Mouse (Mus musculus) megakaryocyte progenitor cell, adult 5-6 weeks (primary cell): ENCODE measurements around the gene Mtcp1. TPM values are rescaled to one million over a fixed set of nuclear protein-coding genes. Genes with fewer than 3 reads are reported as not detected.
A peak's percentile ranks its signal among the peaks of the same experiment; 100 is the strongest.

Source experiments
- ATAC-seq: replicated peaks from 2 replicates; pipeline ENCODE4 v1.8.0; 2016; ENCODE audit warnings: mild to moderate bottlenecking, moderate TSS enrichment, inconsistent platforms; ENCODE audit not compliant: poor library complexity
- total RNA-seq, 2 experiments: library from RNA; stranded (forward) in 1 of 2; stranded (reverse) in 1 of 2; fragments of 157-497, 149-512 nt in 1 of 2; fragments of 200-1000 nt in 1 of 2; gene quantifications; 2 replicates each; pipeline versions ENCODE4 v1.2.3 to v1.2.4; 2015 to 2017

Mtcp1 gene
- total RNA-seq (2015) (6.0 and 6.4 TPM in 2 replicates), total RNA-seq (2017) (6.9 and 8.0 TPM in 2 replicates)

DNA sequence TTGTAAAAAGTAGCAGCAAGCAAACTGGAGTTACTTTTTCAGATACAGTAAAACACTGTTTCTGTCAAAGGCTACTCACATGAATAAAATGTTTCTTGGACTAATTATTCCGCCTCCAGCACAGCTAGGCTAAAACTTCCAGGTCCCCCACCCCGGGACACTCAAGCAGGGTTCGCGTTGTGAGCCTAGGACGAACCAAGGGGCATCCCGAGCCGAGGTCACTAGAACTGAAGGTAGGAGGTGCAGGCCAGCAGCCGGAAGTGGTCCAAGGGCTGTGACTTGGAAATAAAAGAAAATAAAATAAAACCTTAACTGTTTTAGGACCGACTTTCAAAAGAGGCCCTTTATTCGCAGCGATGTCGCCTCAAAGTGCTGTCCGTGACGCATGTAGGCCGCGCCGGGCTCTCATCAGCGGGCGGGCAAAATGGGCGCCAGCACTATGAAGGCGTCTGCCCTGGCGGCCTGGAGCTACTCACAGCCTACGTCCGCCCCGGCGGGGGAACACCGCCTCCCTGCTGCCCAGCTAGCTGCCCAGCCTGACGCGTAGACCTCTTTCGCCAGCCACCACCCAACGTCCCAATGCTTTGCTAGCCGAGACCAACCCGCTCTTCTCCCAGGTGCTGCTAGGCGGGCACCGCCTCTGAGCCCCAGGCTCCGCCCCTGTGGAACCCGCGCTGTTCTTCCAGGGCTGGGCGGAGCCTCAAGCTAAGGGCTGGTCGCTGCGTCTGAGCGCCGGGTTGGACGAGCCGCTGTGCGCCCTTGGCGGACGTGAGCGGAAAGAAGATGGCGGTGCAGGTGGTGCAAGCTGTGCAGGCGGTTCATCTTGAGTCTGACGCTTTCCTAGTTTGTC is at the start of gene Mtcp1, which contains the start of the genes Cmc4 and Brcc3:
Mtcp1 (minus strand) TSS at position 653 of the 850 bp plus-strand sequence.
Cmc4 (minus strand) TSS at position 649 of the 850 bp plus-strand sequence.
Brcc3 (plus strand) TSS at position 693 of the 850 bp plus-strand sequence.
- ATAC-seq: peak; percentile 98

DNA sequence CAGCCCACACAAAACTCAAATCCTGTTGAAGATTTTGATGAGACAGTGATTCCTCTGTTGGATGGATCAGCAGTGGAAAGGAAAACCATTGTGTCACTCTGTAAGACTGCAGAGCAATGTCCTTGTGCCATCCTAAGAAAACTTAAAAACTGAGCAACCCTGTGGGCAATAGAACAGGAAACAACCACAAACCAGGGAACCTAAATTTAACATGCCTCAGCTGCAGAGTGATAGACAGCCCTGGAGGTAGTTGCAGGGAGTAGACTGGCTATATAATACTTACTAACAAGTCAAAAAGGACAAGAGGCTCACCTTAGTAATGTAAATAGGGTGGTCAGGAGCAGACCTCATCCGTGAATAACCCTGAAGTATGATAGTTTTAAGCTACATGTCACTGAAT is 38.2 kb upstream of the Mtcp1 start:
- no peak for ATAC-seq

DNA sequence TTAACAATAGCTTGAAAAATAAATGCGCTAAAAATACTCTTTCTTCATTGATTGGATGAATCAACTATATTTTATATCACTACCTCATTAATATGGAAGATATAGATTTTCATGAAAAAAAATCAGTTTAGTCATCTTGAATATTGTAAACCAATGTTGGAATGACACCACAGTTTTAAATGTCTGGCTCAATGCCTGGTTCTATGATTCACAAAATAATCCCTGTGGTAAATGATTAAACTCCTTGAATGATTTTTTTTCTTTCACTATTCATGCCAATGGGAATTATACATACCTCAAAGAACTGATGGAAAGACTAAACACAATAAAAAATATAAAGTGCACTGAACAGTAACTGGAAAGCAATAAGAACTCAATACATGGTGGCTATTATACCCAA is 6.7 kb downstream of the Mtcp1 start:
- ATAC-seq: no peak

- ATAC-seq: no peak
Observed at GRCm38 (mm10) chrX:75403350-75403749, 13.0 kb downstream of the Mtcp1 start.

GRCm38 (mm10) chrX:75402668-75403067 is 13.7 kb downstream of the Mtcp1 start:
- peak; percentile 92 for ATAC-seq

DNA sequence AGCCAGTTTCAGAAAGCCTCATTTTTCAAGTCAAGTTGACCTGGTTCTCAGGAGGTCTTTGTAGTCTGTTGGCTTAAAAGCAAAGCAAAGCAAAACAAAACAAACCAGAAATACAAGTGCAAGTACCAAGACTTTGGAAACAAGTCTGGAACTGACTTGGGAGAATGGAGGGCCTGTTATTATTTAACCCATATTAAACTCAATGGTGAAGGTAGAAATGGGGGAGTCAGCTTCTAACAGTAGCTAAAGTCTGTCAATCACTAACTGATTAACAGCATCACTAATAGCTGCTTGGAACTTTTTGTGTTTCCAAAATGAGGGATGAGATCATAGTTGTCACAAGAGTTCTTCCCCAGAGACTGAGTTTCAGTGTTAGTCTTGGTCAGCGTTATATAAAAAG is 16.9 kb downstream of the Mtcp1 start:
- no peak for ATAC-seq

DNA sequence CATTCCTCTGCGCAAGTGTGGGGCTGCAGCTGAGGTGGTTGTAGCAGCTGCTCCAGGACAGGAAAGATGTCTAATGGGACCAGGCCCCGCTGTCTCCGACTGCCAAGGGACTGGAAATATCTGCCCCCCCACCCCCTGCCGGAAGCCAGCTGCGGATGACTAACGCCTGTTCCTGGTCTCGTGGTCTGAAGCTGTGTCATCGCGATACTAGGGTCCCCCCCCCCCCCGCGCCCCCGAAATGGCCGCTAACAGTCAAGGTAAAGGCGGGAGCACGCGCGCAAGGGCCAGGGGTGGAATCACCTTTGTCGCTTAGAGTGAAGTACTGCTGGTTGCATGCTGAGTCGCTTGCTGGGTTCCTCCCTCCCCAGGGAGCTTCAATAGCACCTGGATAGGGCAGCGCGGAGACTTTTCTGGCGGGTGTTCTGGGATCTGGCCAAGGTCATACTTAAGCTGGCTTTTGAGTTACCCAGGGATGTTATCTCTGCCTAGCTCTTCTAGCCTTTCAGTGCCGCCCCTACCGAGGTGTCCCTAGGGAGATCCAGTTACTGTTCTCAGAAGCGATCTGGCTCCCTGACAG is 34.1 kb downstream of the Mtcp1 start, which contains the start of the genes Fundc2 and F8:
Fundc2 (plus strand) TSS at position 205 of the 577 bp plus-strand sequence.
F8 (minus strand) TSS at position 421 of the 577 bp plus-strand sequence.
- ATAC-seq: peak; percentile 99

- ATAC-seq: no peak
Observed at GRCm38 (mm10) chrX:75381699-75382098, 34.7 kb downstream of the Mtcp1 start.

GRCm38 (mm10) chrX:75381176-75381575 is 35.2 kb downstream of the Mtcp1 start:
- ATAC-seq: no peak

DNA sequence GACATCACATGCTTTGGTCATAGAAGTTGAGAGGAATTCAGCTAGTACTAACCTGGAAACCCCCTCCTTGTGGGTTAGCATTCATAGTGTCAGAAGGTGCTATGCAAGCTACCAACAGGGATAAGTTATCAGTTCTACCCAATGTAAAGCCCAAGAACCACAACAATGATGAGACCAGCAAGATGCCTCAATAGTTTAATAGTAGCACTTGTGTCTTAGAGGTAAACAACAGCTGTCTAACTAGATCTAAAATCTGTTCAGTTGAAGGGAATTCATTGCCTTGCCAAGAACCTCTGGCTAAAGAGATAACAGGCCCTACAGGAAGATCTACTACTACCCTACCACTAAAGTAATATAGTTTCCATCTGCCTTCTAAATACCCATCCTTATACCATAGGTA is 39.6 kb downstream of the Mtcp1 start:
- peak; percentile 91 for ATAC-seq

GRCm38 (mm10) chrX:75372666-75373425 is 43.5 kb downstream of the Mtcp1 start:
- ATAC-seq: no peak

GRCm38 (mm10) chrX:75370197-75370596 is 46.2 kb downstream of the Mtcp1 start:
- peak; percentile 55; the same call in 1 of the 2 replicates for ATAC-seq

Other genes with a start within 250 kb of the Mtcp1 start
- gene Fundc2, start 34.2 kb downstream of the Mtcp1 start, total RNA-seq (2015): 48.5 and 56.9 TPM in 2 replicates
- 38.6 and 63.3 TPM in 2 replicates for gene Fundc2, start 34.2 kb downstream of the Mtcp1 start, total RNA-seq (2017)
- 0.44 and 1.1 TPM in 2 replicates for gene F8, start 34.0 kb downstream of the Mtcp1 start, total RNA-seq (2015)
- gene F8, start 34.0 kb downstream of the Mtcp1 start, total RNA-seq (2017): 0.37 and 0.78 TPM in 2 replicates
- gene Cmc4, start within 50 bp of the Mtcp1 start, total RNA-seq (2015): 24.5 and 27.3 TPM in 2 replicates
- 7.0 and 7.7 TPM in 2 replicates for gene Cmc4, start within 50 bp of the Mtcp1 start, total RNA-seq (2017)
- gene Brcc3, start within 50 bp of the Mtcp1 start, total RNA-seq (2015): 50.3 and 50.4 TPM in 2 replicates
- 35.0 and 40.9 TPM in 2 replicates for gene Brcc3, start within 50 bp of the Mtcp1 start, total RNA-seq (2017)
- gene Vbp1, start 97.7 kb upstream of the Mtcp1 start, total RNA-seq (2015): 121 and 131 TPM in 2 replicates
- gene Vbp1, start 97.7 kb upstream of the Mtcp1 start, total RNA-seq (2017): 144 and 152 TPM in 2 replicates
- gene Rab39b, start 161.6 kb upstream of the Mtcp1 start, total RNA-seq (2015): not detected in 2 replicates
- gene Rab39b, start 161.6 kb upstream of the Mtcp1 start, total RNA-seq (2017): not detected in 2 replicates